Mouse (Mus musculus) neural tube, embryonic 14.5 days (tissue): Measurements from ENCODE around the gene Rbm5. TPM values are rescaled to one million over a fixed set of nuclear protein-coding genes. Genes with fewer than 3 reads are reported as not detected.

Source experiments
- ATAC-seq: fragments of 200-750 bp; cut with Nextera tagmentation; 2 replicates; pipeline ENCODE4 v1.8.0; 2017; ENCODE audit warnings: low read depth, mild to moderate bottlenecking, moderate TSS enrichment, moderate library complexity
- H3K27ac ChIP-seq: fragments of 300-500 bp; sonication (generic); 2 replicates; pipeline ENCODE4 v1.5.1; 2014; ENCODE audit warnings: low read depth, mild to moderate bottlenecking, control low read depth, low read length, moderate library complexity, mixed read lengths
- H3K27me3 ChIP-seq: fragments of 300-500 bp; sonication (generic); 2 replicates; pipeline ENCODE4 v1.6.1; 2014; ENCODE audit warnings: low read length; ENCODE audit not compliant: control insufficient read depth, insufficient read depth
- H3K36me3 ChIP-seq: fragments of 300-500 bp; sonication (generic); 2 replicates; pipeline ENCODE4 v1.6.1; 2014; ENCODE audit warnings: low read length, mixed read lengths; ENCODE audit not compliant: control insufficient read depth, insufficient read depth
- H3K4me1 ChIP-seq: fragments of 300-500 bp; sonication (generic); 2 replicates; pipeline ENCODE4 v1.6.1; 2014; ENCODE audit warnings: low read length; ENCODE audit not compliant: control insufficient read depth, insufficient read depth
- H3K4me2 ChIP-seq: fragments of 300-500 bp; sonication (generic); 2 replicates; pipeline ENCODE4 v1.6.1; 2014; ENCODE audit warnings: mild to moderate bottlenecking, low read depth, low read length, control low read depth
- H3K4me3 ChIP-seq: fragments of 300-500 bp; sonication (generic); 2 replicates; pipeline ENCODE4 v1.5.1; 2014; ENCODE audit warnings: low read depth, low read length, control low read depth, mixed read lengths
- H3K9ac ChIP-seq: fragments of 300-500 bp; sonication (generic); replicated peaks from 2 replicates; pipeline ENCODE4 v1.6.1; 2014; ENCODE audit warnings: low read depth, mild to moderate bottlenecking, control low read depth, low read length, mixed read lengths
- H3K9me3 ChIP-seq: fragments of 300-500 bp; sonication (generic); 2 replicates; pipeline ENCODE4 v1.6.1; 2016; ENCODE audit warnings: low read length; ENCODE audit not compliant: control insufficient read depth
- WGBS: fragments of 180-500 bp; shearing (Covaris S2); extraction: QIAGEN DNeasy Blood & Tissue Kit; methylation state at CpG from one replicate; pipeline ENCODE4 v1.1.7; 2014; 5-methylcytosine and 5-hydroxymethylcytosine counted together
- polyA plus RNA-seq: library from polyadenylated mRNA; unstranded; fragments of >200 nt; fragmentation: Nextera tagmentation; extraction: Ambion mirVana; gene quantifications from 2 replicates; pipeline ENCODE4 v1.2.1, GENCODE M21; 2014

Rbm5 gene
- 237 and 239 TPM in 2 replicates for polyA plus RNA-seq

DNA sequence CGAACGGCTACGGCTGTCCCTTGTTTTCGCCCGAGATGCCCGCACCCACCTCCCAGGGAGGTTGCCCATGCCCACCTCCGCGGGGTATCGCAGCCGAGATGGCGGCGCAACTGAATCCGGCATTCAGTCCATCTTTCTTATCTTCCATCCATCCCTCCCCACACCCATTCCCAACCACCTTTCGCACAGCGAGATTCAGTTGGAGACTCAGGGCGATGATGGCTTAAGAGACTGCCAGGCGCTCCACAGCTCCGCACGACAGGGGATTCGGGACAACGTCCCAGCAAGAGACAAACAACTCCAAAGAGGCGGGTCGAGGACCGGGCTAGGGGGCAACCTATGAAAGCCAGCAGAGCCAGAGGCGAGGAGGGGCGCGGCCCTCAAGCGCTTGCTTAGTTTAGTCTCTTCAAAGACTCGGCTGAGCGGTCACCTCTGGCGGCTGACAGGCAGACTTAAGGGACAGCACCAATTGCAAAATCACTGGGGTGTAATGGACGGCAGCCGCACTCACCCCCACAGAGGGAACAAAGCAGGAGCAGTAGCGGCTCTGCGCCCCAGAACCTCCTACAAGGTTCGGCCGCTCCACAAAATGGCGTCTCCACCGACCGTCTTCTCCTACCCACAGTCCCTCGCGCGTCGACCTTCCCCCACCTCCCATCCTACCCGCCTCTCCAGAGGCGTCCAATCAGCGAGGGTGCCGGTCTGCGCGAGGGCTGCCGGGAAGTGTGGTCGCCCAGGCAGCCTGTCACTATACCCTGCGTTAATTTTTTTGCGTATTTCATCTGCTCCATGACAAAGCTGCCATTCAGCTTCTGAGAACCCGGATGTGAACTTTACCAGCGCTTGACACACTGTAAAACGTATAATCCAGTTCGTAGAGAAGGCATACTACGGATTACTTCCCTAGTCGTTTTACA lies at the start of gene Rbm5:
Rbm5 (minus strand) TSS at position 623 of the 917 bp plus-strand sequence.
- Histone ChIP-seq H3K4me3 (peak within 1 kb of the TSS; percentile 100), H3K9ac (peak within 1 kb of the TSS; percentile 99), H3K4me1 (peaks cover 10% of the 10 kb centered on the region), H3K4me2 (peak within 1 kb of the TSS; percentile 86), H3K9me3 (no peaks in the 10 kb centered on the region), H3K27ac (peak within 1 kb of the TSS; percentile 95), H3K36me3 (peaks cover 42% of the 10 kb centered on the region), H3K27me3 (no peaks in the 10 kb centered on the region)
- WGBS = under 1% methylated on average over 60 of the region's 60 CpGs
- peak; percentile 100 for ATAC-seq

DNA sequence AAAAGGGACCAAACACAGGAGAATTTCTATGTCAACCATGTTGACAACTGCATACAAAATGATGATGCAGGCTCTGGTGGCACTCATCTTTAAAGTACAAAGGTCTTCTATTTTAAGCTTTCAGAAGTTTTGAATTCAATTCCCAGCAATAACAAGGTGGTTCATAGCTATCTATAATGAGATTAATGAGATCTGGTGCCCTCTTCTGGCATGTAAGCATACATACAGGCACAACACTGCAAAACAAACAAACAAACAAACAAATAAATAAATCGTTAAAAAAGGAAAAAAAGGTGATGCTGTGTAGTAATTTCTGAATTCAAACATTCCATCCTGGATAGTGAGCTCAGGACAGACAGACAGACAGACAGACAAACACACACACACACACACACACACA lies 41.3 kb upstream of the Rbm5 start:
- WGBS = 91% methylated on average over 1 of the region's 1 CpGs

GRCm38 (mm10) chr9:107810985-107811384 lies 40.2 kb upstream of the Rbm5 start:
- H3K9ac ChIP-seq = no peak overlapping the region
- H3K4me1 ChIP-seq = no peaks in the 10 kb centered on the region
- ATAC-seq = no peak
- H3K27me3 ChIP-seq = no peaks in the 10 kb centered on the region
- H3K4me2 ChIP-seq = no peak overlapping the region
- no peak overlapping the region for H3K4me3 ChIP-seq
- peaks cover 6% of the 10 kb centered on the region for H3K36me3 ChIP-seq
- WGBS = 95% methylated on average over 2 of the region's 2 CpGs
- H3K27ac ChIP-seq = no peak overlapping the region
- no peaks in the 10 kb centered on the region for H3K9me3 ChIP-seq

More for the DNA sequence above, 41.3 kb upstream of the Rbm5 start:
- H3K36me3 ChIP-seq = peaks cover 6% of the 10 kb centered on the region
- H3K9ac ChIP-seq = no peak overlapping the region
- H3K4me2 ChIP-seq = no peak overlapping the region
- H3K27ac ChIP-seq = no peak overlapping the region
- H3K9me3 ChIP-seq = no peaks in the 10 kb centered on the region
- no peak overlapping the region for H3K4me3 ChIP-seq
- H3K27me3 ChIP-seq = no peaks in the 10 kb centered on the region
- H3K4me1 ChIP-seq = no peaks in the 10 kb centered on the region
- no peak for ATAC-seq

GRCm38 (mm10) chr9:107791714-107792113 lies 20.9 kb upstream of the Rbm5 start:
- Histone ChIP-seq H3K4me3 (no peak overlapping the region), H3K27ac (no peak overlapping the region), H3K27me3 (no peaks in the 10 kb centered on the region), H3K4me1 (no peaks in the 10 kb centered on the region), H3K4me2 (no peak overlapping the region), H3K36me3 (peaks cover 48% of the 10 kb centered on the region), H3K9ac (no peak overlapping the region), H3K9me3 (no peaks in the 10 kb centered on the region)
- 91% methylated on average over 6 of the region's 6 CpGs for WGBS
- ATAC-seq = no peak

DNA sequence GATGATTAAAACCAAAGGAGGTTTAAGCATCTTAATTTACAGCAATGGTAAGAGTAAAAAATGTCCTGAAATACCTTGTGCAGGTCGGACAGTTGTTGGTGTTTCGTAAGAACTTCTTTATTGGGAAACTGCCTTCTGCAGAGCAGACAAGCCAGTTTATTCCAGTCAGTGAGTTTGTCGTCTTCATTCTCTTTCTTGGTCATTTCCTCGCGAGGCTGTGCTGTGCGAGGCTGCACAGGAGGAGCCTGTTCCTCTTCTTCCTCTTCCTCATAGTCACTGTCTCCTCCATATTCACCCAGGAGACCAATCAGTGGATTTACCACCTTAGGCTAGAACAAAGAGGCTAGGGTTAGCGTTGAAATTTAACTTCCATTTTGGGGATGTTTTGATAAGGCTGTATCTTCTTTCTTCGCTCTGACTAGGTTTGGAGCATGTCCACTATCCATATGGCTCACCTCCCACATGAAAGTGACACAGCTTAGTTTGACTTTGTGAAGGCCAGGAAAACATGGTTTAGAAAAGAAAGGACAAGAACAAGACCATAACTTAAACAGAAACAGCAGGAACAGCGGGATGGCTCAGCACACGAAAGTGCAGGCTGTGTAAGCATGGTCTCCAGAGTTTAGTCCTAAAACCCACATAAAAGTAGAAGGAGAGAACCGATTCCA lies 11.9 kb upstream of the Rbm5 start:
- Histone ChIP-seq H3K27ac (no peak overlapping the region), H3K4me1 (no peaks in the 10 kb centered on the region), H3K9me3 (no peaks in the 10 kb centered on the region), H3K9ac (no peak overlapping the region), H3K4me3 (no peak overlapping the region), H3K27me3 (no peaks in the 10 kb centered on the region), H3K36me3 (peaks cover 71% of the 10 kb centered on the region), H3K4me2 (no peak overlapping the region)
- no peak for ATAC-seq
- WGBS = 94% methylated on average over 11 of the region's 11 CpGs

GRCm38 (mm10) chr9:107776809-107777208 lies 6.0 kb upstream of the Rbm5 start:
- ATAC-seq = no peak
- no peak overlapping the region for H3K27ac ChIP-seq
- H3K9ac ChIP-seq = no peak overlapping the region
- H3K4me1 ChIP-seq = no peaks in the 10 kb centered on the region
- no peaks in the 10 kb centered on the region for H3K9me3 ChIP-seq
- H3K27me3 ChIP-seq = no peaks in the 10 kb centered on the region
- H3K4me2 ChIP-seq = no peak overlapping the region
- no peak overlapping the region for H3K4me3 ChIP-seq
- H3K36me3 ChIP-seq = peaks cover 46% of the 10 kb centered on the region

DNA sequence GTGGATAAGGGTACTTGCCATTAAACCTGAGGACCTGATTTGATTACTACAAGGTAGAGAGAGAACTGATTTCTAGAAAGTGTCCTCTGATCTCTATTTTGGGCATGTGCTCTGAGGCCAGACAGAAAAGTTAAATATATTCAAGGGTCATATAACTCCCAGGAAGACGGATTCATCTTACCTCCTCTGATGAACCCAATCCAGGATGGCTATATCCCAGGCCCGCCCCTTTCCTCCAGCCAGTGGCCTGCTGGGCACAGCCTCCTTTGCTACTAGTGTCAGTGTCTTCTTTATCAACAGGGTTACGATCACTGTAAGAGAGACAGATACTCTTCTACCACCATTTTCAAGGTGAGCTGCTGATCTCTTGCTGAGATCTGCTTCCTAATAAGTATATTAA lies 3.6 kb upstream of the Rbm5 start:
- peaks cover 31% of the 10 kb centered on the region for H3K36me3 ChIP-seq
- WGBS = 94% methylated on average over 3 of the region's 3 CpGs

DNA sequence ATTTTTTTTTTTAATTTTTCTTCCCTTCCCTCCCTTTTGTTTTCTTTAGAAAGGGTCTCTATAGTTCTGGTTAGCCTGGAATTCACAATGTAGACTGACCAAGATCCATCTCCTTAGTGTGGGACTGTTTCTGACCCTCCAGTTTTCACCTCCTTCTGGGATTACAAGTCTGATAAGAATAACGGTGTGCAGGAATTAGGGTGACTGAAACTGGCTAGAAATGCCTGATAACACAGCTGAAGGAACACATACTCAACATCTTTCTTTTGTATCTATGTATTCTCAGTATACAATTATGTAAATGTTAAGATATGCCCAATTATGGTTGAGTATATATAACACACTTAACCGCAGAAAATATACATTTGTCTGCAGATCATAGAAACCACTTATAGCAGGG lies 986 bp upstream of the Rbm5 start:
- 77% methylated on average over 2 of the region's 2 CpGs for WGBS
- Histone ChIP-seq H3K4me1 (peaks cover 10% of the 10 kb centered on the region), H3K27me3 (no peaks in the 10 kb centered on the region), H3K36me3 (peaks cover 36% of the 10 kb centered on the region), H3K9ac (no peak overlapping the region; the same call in 1 of the 2 replicates), H3K9me3 (no peaks in the 10 kb centered on the region), H3K27ac (peak overlapping the region; percentile 89; the same call in 1 of the 2 replicates), H3K4me2 (peak overlapping the region; percentile 56; the same call in 1 of the 2 replicates), H3K4me3 (no peak overlapping the region)
- ATAC-seq = no peak

More for the DNA sequence above, 3.6 kb upstream of the Rbm5 start:
- ATAC-seq = no peak
- no peaks in the 10 kb centered on the region for H3K9me3 ChIP-seq
- H3K9ac ChIP-seq = no peak overlapping the region
- H3K4me2 ChIP-seq = no peak overlapping the region
- no peaks in the 10 kb centered on the region for H3K4me1 ChIP-seq
- no peak overlapping the region for H3K27ac ChIP-seq
- H3K4me3 ChIP-seq = no peak overlapping the region
- no peaks in the 10 kb centered on the region for H3K27me3 ChIP-seq

DNA sequence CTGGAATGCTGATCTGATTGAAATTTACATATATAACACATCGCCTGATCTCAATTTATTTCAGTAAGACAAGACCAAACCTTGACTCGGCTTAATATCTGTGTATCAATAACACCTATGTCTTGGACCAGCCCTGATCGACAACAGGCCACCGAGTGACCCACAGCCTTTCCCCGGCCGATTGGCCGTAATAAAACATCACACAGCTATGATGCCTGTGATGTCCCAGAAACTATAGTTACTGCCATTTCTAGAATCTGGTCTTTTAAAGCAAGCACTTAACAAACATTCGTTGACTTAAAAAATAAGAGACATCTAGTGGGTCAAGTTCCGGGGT lies 791 bp downstream of the Rbm5 start:
- H3K4me1 ChIP-seq = peaks cover 10% of the 10 kb centered on the region
- peak overlapping the region; percentile 95 for H3K27ac ChIP-seq
- peak overlapping the region; percentile 86 for H3K4me2 ChIP-seq
- H3K27me3 ChIP-seq = no peaks in the 10 kb centered on the region
- WGBS = 1% methylated on average over 9 of the region's 9 CpGs
- H3K4me3 ChIP-seq = peak overlapping the region; percentile 100
- no peaks in the 10 kb centered on the region for H3K9me3 ChIP-seq
- H3K9ac ChIP-seq = peak overlapping the region; percentile 99
- ATAC-seq = no peak
- H3K36me3 ChIP-seq = peaks cover 45% of the 10 kb centered on the region
